Mouse (Mus musculus) limb, embryonic 15.5 days (tissue): ENCODE measurements around the gene Rgs6. TPM values are rescaled to one million over a fixed set of nuclear protein-coding genes. Genes with fewer than 3 reads are reported as not detected.

Experiments used
- ATAC-seq: fragments of 200-750 bp; cut with Nextera tagmentation; 2 replicates; pipeline ENCODE4 v1.8.0; 2017; ENCODE audit warnings: low read depth, moderate TSS enrichment; ENCODE audit not compliant: insufficient number of reproducible peaks, low FRiP score, low TSS enrichment
- H3K27ac ChIP-seq: fragments of 300-500 bp; sonication (generic); 2 replicates; pipeline ENCODE4 v1.5.1; 2015; ENCODE audit warnings: moderate library complexity, mild to moderate bottlenecking, inconsistent platforms
- H3K27me3 ChIP-seq: fragments of 300-500 bp; sonication (generic); 2 replicates; pipeline ENCODE4 v1.6.1; 2015; ENCODE audit warnings: inconsistent platforms
- H3K36me3 ChIP-seq: fragments of 300-500 bp; sonication (generic); 2 replicates; pipeline ENCODE4 v1.6.1; 2015; ENCODE audit warnings: inconsistent platforms
- H3K4me1 ChIP-seq: fragments of 300-500 bp; sonication (generic); 2 replicates; pipeline ENCODE4 v1.6.1; 2015; ENCODE audit warnings: inconsistent platforms
- H3K4me2 ChIP-seq: fragments of 300-500 bp; sonication (generic); 2 replicates; pipeline ENCODE4 v1.6.1; 2015; ENCODE audit warnings: mild to moderate bottlenecking, inconsistent platforms
- H3K4me3 ChIP-seq: fragments of 300-500 bp; sonication (generic); 2 replicates; pipeline ENCODE4 v1.5.1; 2015; ENCODE audit warnings: mild to moderate bottlenecking, inconsistent platforms
- H3K9ac ChIP-seq: fragments of 300-500 bp; sonication (generic); 2 replicates; pipeline ENCODE4 v1.6.1; 2015; ENCODE audit warnings: inconsistent platforms
- H3K9me3 ChIP-seq: fragments of 300-500 bp; sonication (generic); 2 replicates; pipeline ENCODE4 v1.6.1; 2016; ENCODE audit warnings: inconsistent platforms
- WGBS: fragments of 180-500 bp; shearing (Covaris S2); methylation state at CpG from one replicate; pipeline ENCODE4 v1.1.7; 2015; 5-methylcytosine and 5-hydroxymethylcytosine counted together
- polyA plus RNA-seq: library from polyadenylated mRNA; unstranded; fragments of >200 nt; fragmentation: Nextera tagmentation; extraction: Ambion mirVana; gene quantifications from 2 replicates; pipeline ENCODE4 v1.2.1, GENCODE M21; 2015

The Rgs6 gene
- polyA plus RNA-seq, 1 experiment from 2014 or later = 1.9 TPM

GRCm38 (mm10) chr12:83160211-83160610 is 572.1 kb downstream of the Rgs6 start:
- WGBS = 80% methylated on average over 2 of the region's 2 CpGs
- H3K4me1 ChIP-seq = no peaks in the 10 kb centered on the region
- H3K36me3 ChIP-seq = no peaks in the 10 kb centered on the region
- no peak overlapping the region for H3K9ac ChIP-seq
- no peak for ATAC-seq
- H3K4me2 ChIP-seq = no peak overlapping the region
- H3K27me3 ChIP-seq = no peaks in the 10 kb centered on the region
- H3K27ac ChIP-seq = no peak overlapping the region
- H3K4me3 ChIP-seq = no peak overlapping the region
- H3K9me3 ChIP-seq = no peaks in the 10 kb centered on the region

- no peak for ATAC-seq
Observed at GRCm38 (mm10) chr12:83160700-83161099, 572.6 kb downstream of the Rgs6 start.

GRCm38 (mm10) chr12:83163721-83164120 is 575.6 kb downstream of the Rgs6 start:
- Histone ChIP-seq H3K4me2 (no peak overlapping the region), H3K4me1 (no peaks in the 10 kb centered on the region), H3K9me3 (no peaks in the 10 kb centered on the region), H3K27me3 (no peaks in the 10 kb centered on the region), H3K36me3 (no peaks in the 10 kb centered on the region), H3K4me3 (no peak overlapping the region), H3K27ac (no peak overlapping the region), H3K9ac (no peak overlapping the region)
- 54% methylated on average over 5 of the region's 5 CpGs for WGBS
- ATAC-seq = no peak

More at GRCm38 (mm10) chr12:83160700-83161099, 572.6 kb downstream of the Rgs6 start:
- H3K4me3 ChIP-seq = no peak overlapping the region
- no peaks in the 10 kb centered on the region for H3K36me3 ChIP-seq
- no peak overlapping the region for H3K4me2 ChIP-seq
- WGBS = 67% methylated on average over 4 of the region's 4 CpGs
- H3K9me3 ChIP-seq = no peaks in the 10 kb centered on the region
- no peaks in the 10 kb centered on the region for H3K27me3 ChIP-seq
- no peaks in the 10 kb centered on the region for H3K4me1 ChIP-seq
- H3K27ac ChIP-seq = no peak overlapping the region
- H3K9ac ChIP-seq = no peak overlapping the region

- Histone ChIP-seq H3K4me2 (no peak overlapping the region), H3K4me1 (no peaks in the 10 kb centered on the region), H3K27ac (no peak overlapping the region), H3K4me3 (no peak overlapping the region), H3K36me3 (no peaks in the 10 kb centered on the region), H3K9me3 (no peaks in the 10 kb centered on the region), H3K27me3 (no peaks in the 10 kb centered on the region), H3K9ac (no peak overlapping the region)
- WGBS = 100% methylated on average over 1 of the region's 1 CpGs
- no peak for ATAC-seq
Observed at GRCm38 (mm10) chr12:83165058-83165457, 577.0 kb downstream of the Rgs6 start.

GRCm38 (mm10) chr12:83168310-83168709 is 580.2 kb downstream of the Rgs6 start:
- H3K27me3 ChIP-seq = 0 out of 2 replicates have a peak, but pooled peaks cover 4% of the 10 kb centered on the region
- H3K9ac ChIP-seq = no peak overlapping the region
- WGBS = 75% methylated on average over 6 of the region's 6 CpGs
- H3K4me3 ChIP-seq = no peak overlapping the region
- no peak for ATAC-seq
- no peaks in the 10 kb centered on the region for H3K36me3 ChIP-seq
- no peaks in the 10 kb centered on the region for H3K9me3 ChIP-seq
- no peak overlapping the region for H3K4me2 ChIP-seq
- H3K4me1 ChIP-seq = no peaks in the 10 kb centered on the region
- H3K27ac ChIP-seq = no peak overlapping the region

GRCm38 (mm10) chr12:83169495-83170209 is 581.6 kb downstream of the Rgs6 start:
- Histone ChIP-seq H3K27ac (no peak overlapping the region), H3K27me3 (0 out of 2 replicates have a peak, but pooled peaks cover 4% of the 10 kb centered on the region), H3K9ac (no peak overlapping the region), H3K4me3 (no peak overlapping the region), H3K9me3 (no peaks in the 10 kb centered on the region), H3K4me1 (no peaks in the 10 kb centered on the region), H3K36me3 (no peaks in the 10 kb centered on the region), H3K4me2 (no peak overlapping the region)
- ATAC-seq = no peak
- 71% methylated on average over 12 of the region's 12 CpGs for WGBS

- Histone ChIP-seq H3K4me3 (no peak overlapping the region), H3K4me1 (no peaks in the 10 kb centered on the region), H3K9me3 (no peaks in the 10 kb centered on the region), H3K36me3 (no peaks in the 10 kb centered on the region), H3K4me2 (no peak overlapping the region), H3K27me3 (no peaks in the 10 kb centered on the region), H3K27ac (no peak overlapping the region), H3K9ac (no peak overlapping the region)
- 48% methylated on average over 2 of the region's 2 CpGs for WGBS
- no peak for ATAC-seq
Observed at GRCm38 (mm10) chr12:83178770-83179169, 590.7 kb downstream of the Rgs6 start.

GRCm38 (mm10) chr12:83179860-83180259 is 591.8 kb downstream of the Rgs6 start:
- H3K27ac ChIP-seq = no peak overlapping the region
- no peak overlapping the region for H3K4me3 ChIP-seq
- H3K36me3 ChIP-seq = no peaks in the 10 kb centered on the region
- H3K9ac ChIP-seq = no peak overlapping the region
- WGBS = 76% methylated on average over 1 of the region's 1 CpGs
- H3K27me3 ChIP-seq = no peaks in the 10 kb centered on the region
- H3K9me3 ChIP-seq = no peaks in the 10 kb centered on the region
- no peak overlapping the region for H3K4me2 ChIP-seq
- no peak for ATAC-seq
- H3K4me1 ChIP-seq = no peaks in the 10 kb centered on the region

GRCm38 (mm10) chr12:83180561-83180960 is 592.5 kb downstream of the Rgs6 start:
- Histone ChIP-seq H3K4me2 (no peak overlapping the region), H3K9me3 (no peaks in the 10 kb centered on the region), H3K27me3 (no peaks in the 10 kb centered on the region), H3K36me3 (no peaks in the 10 kb centered on the region), H3K4me1 (no peaks in the 10 kb centered on the region), H3K4me3 (no peak overlapping the region), H3K9ac (no peak overlapping the region), H3K27ac (no peak overlapping the region)
- WGBS = 63% methylated on average over 6 of the region's 6 CpGs
- ATAC-seq = no peak

- Histone ChIP-seq H3K9ac (no peak overlapping the region), H3K27me3 (no peaks in the 10 kb centered on the region), H3K9me3 (no peaks in the 10 kb centered on the region), H3K4me3 (no peak overlapping the region), H3K4me2 (no peak overlapping the region), H3K36me3 (no peaks in the 10 kb centered on the region), H3K4me1 (peaks cover 8% of the 10 kb centered on the region; the same call in 1 of the 2 replicates), H3K27ac (no peak overlapping the region)
- 19% methylated on average over 3 of the region's 3 CpGs for WGBS
- ATAC-seq = no peak
Observed at GRCm38 (mm10) chr12:83201674-83202073, 613.6 kb downstream of the Rgs6 start.

GRCm38 (mm10) chr12:83204361-83204760 is 616.3 kb downstream of the Rgs6 start:
- Histone ChIP-seq H3K4me1 (peaks cover 17% of the 10 kb centered on the region), H3K9me3 (no peaks in the 10 kb centered on the region), H3K4me3 (no peak overlapping the region), H3K36me3 (no peaks in the 10 kb centered on the region), H3K4me2 (no peak overlapping the region), H3K27ac (no peak overlapping the region), H3K9ac (no peak overlapping the region), H3K27me3 (no peaks in the 10 kb centered on the region)
- ATAC-seq = no peak
- WGBS = 74% methylated on average over 5 of the region's 5 CpGs

GRCm38 (mm10) chr12:83206866-83207265 is 618.8 kb downstream of the Rgs6 start:
- H3K36me3 ChIP-seq = no peaks in the 10 kb centered on the region
- no peak overlapping the region for H3K9ac ChIP-seq
- no peak overlapping the region for H3K4me3 ChIP-seq
- no peak overlapping the region for H3K4me2 ChIP-seq
- no peaks in the 10 kb centered on the region for H3K27me3 ChIP-seq
- peaks cover 23% of the 10 kb centered on the region; the same call in 1 of the 2 replicates for H3K4me1 ChIP-seq
- no peak for ATAC-seq
- WGBS = 72% methylated on average over 6 of the region's 6 CpGs
- no peaks in the 10 kb centered on the region for H3K9me3 ChIP-seq
- H3K27ac ChIP-seq = no peak overlapping the region
